Mouse (Mus musculus) ES-Bruce4 (cell line): ENCODE results near the gene Col4a2. TPM values are rescaled to one million over a fixed set of nuclear protein-coding genes. Genes with fewer than 3 reads are reported as not detected.

Experiments
- H3K27ac ChIP-seq: 2 replicates; pipeline ENCODE4 v1.5.1; 2012; ENCODE audit warnings: low read length, inconsistent platforms; ENCODE audit not compliant: insufficient read depth
- H3K27me3 ChIP-seq: 2 replicates; pipeline ENCODE4 v1.6.1; 2012; ENCODE audit warnings: mild to moderate bottlenecking, low read length, inconsistent platforms; ENCODE audit not compliant: control insufficient read depth, poor library complexity, insufficient read depth, severe bottlenecking
- H3K36me3 ChIP-seq: 2 replicates; pipeline ENCODE4 v1.6.1; 2012; ENCODE audit warnings: inconsistent platforms, mild to moderate bottlenecking, low read length, moderate library complexity; ENCODE audit not compliant: control insufficient read depth, poor library complexity, insufficient read depth, severe bottlenecking
- H3K4me1 ChIP-seq: one replicate; pipeline ENCODE4 v1.8.1; 2011; ENCODE audit warnings: low read length; ENCODE audit not compliant: control insufficient read depth, insufficient read depth
- H3K4me3 ChIP-seq: 2 replicates; pipeline ENCODE4 v1.5.1; 2011; ENCODE audit warnings: low read depth, mild to moderate bottlenecking, low read length
- H3K9ac ChIP-seq: 2 replicates; pipeline ENCODE4 v1.6.1; 2012; ENCODE audit warnings: low read depth, mild to moderate bottlenecking, inconsistent platforms; ENCODE audit not compliant: poor library complexity, severe bottlenecking
- H3K9me3 ChIP-seq: replicated peaks from 2 replicates; pipeline ENCODE4 v1.6.1; 2012; ENCODE audit warnings: mild to moderate bottlenecking, low read length, inconsistent platforms; ENCODE audit not compliant: control insufficient read depth, poor library complexity, insufficient read depth, severe bottlenecking
- CTCF ChIP-seq: IDR thresholded peaks from one replicate; pipeline ENCODE4 v1.8.1; 2011; ENCODE audit warnings: low read depth, low read length
- EP300 ChIP-seq: IDR thresholded peaks from 2 replicates; pipeline ENCODE4 v1.6.1; 2011; ENCODE audit warnings: low read depth, low read length; ENCODE audit not compliant: insufficient read depth
- POLR2A ChIP-seq: IDR thresholded peaks from one replicate; pipeline ENCODE4 v1.8.1; 2011; ENCODE audit warnings: low read length; ENCODE audit not compliant: insufficient read depth
- polyA plus RNA-seq: library from polyadenylated mRNA; stranded (reverse); fragments of >200 nt; gene quantifications from 2 replicates; pipeline ENCODE4 v1.2.4, GENCODE M21; 2011; ENCODE audit warnings: low read depth; ENCODE audit not compliant: missing spikeins, insufficient read depth, insufficient read length

Gene Col4a2
- polyA plus RNA-seq, 1 experiment: 30.3 TPM

DNA sequence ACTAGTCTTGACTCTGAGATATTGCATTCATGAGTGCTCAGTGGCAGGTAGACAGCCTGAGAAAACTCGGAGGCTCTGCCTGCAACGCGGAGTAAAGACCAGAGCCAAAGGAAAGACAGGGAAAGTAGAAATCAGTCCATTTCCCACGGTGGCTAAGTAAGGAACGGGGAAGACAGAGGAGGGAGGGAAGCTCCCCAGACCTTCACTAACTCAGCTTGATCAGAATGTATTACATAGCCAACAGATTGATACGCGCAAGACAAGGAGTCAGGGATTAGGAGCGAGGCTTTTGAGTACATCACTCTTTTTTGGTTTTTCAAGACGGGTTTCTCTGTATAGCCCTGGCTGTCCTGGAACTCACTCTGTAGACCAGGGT, 164.6 kb downstream of the Col4a2 start:
- TF ChIP-seq EP300 (no peak), POLR2A (no peak), CTCF (no peak)
- Histone ChIP-seq H3K4me3 (peak overlapping the region; percentile 18), H3K27ac (no peak overlapping the region)

DNA sequence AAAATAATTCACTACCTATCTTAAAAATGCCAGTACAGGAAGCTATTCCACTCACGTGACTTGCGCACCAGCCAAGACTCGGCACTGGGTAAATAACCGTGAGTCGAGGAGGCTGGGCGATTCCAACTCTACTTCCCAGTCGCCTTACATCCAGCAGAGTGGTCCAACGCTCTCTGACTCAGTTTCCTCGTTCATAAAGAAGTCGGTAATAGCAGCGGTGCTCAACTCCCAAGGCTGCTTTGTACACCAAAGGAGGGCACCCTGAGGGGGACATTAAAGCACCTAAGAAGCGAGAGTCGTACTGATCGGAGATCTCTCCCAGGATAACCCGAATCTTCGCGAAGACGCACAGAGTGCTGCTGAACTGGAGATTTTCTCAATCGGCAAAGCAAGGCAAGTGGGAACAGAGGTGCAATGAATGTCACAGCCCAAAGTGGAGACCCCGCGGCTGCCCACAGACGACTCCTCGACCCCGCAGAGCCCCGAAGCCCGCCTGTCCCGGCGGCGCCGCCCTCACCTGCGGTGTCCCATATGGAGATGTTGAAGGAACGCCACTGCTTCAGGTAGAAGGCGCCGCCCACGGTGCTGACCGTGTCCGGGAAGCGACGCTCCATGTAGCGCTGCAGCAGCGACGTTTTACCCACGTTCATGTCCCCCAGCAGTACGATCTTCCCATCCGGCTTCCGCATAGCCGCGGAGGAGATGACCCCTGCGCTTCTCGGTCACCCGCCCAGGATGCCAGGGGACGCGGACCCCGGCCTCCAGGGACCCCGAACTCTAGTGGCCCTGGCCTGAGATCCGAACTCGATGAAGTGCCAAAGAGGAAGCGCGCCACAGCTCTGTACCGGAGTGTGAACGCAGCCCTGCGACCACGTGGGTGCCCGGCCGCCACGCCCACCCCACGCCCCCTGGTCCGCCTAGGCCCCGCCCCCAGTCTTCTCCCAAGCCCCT, 165.5 kb downstream of the Col4a2 start, which contains the start of gene Rab20:
Gene Rab20, minus strand, starts transcription at position 900 of the 951 bp plus-strand sequence.
- Histone ChIP-seq H3K27me3 (peaks cover 7% of the 10 kb centered on the region), H3K9ac (peak within 1 kb of the TSS; percentile 23)

More for the DNA sequence above, 164.6 kb downstream of the Col4a2 start:
- H3K9ac ChIP-seq: no peak overlapping the region
- H3K9me3 ChIP-seq: no peaks in the 10 kb centered on the region
- peaks cover 7% of the 10 kb centered on the region for H3K27me3 ChIP-seq
- no peaks in the 10 kb centered on the region for H3K36me3 ChIP-seq
- H3K4me1 ChIP-seq: peaks cover 2% of the 10 kb centered on the region

GRCm38 (mm10) chr8:11478807-11479527, 166.4 kb downstream of the Col4a2 start:
- peak overlapping the region; percentile 44 for H3K4me3 ChIP-seq
- peak overlapping the region; percentile 23 for H3K9ac ChIP-seq
- no peaks in the 10 kb centered on the region for H3K9me3 ChIP-seq
- H3K27ac ChIP-seq: no peak overlapping the region
- H3K27me3 ChIP-seq: peaks cover 7% of the 10 kb centered on the region
- H3K4me1 ChIP-seq: peaks cover 2% of the 10 kb centered on the region
- no peaks in the 10 kb centered on the region for H3K36me3 ChIP-seq
- TF ChIP-seq CTCF (no peak), POLR2A (no peak)

More for the DNA sequence above, 165.5 kb downstream of the Col4a2 start, which contains the start of gene Rab20:
- no peaks in the 10 kb centered on the region for H3K9me3 ChIP-seq
- H3K27ac ChIP-seq: no peak within 1 kb of the TSS
- H3K4me3 ChIP-seq: peak within 1 kb of the TSS; percentile 62
- TF ChIP-seq CTCF (no peak), POLR2A (no peak), EP300 (no peak)
- peaks cover 2% of the 10 kb centered on the region for H3K4me1 ChIP-seq
- H3K36me3 ChIP-seq: no peaks in the 10 kb centered on the region

DNA sequence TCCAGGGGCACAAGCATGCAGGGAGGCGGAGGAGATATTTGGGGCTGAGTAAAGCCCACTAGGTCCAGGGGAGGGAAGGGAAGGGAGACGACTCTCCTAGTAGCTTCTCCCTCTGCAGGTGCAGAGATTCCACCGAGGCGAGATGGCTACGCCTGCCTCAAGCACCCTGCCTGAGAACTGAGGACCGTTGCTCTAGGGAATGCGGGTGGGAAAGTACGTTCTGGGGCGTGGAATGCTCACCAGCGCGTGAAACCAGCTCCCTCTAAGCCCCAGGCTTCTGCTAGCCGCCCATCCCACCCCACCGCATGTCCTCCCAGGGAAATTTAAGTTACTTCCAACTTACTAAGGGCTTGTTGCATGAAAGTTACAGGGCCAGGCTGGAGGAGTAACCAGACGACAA, 167.0 kb downstream of the Col4a2 start:
- no peak overlapping the region for H3K9ac ChIP-seq
- peaks cover 2% of the 10 kb centered on the region for H3K4me1 ChIP-seq
- no peak overlapping the region for H3K27ac ChIP-seq
- no peaks in the 10 kb centered on the region for H3K36me3 ChIP-seq
- TF ChIP-seq EP300 (no peak), POLR2A (no peak), CTCF (no peak)
- no peak overlapping the region for H3K4me3 ChIP-seq
- H3K9me3 ChIP-seq: no peaks in the 10 kb centered on the region
- peaks cover 7% of the 10 kb centered on the region for H3K27me3 ChIP-seq

GRCm38 (mm10) chr8:11481876-11482275, 169.3 kb downstream of the Col4a2 start:
- H3K9me3 ChIP-seq: no peaks in the 10 kb centered on the region
- H3K36me3 ChIP-seq: no peaks in the 10 kb centered on the region
- no peak overlapping the region for H3K9ac ChIP-seq
- H3K4me3 ChIP-seq: no peak overlapping the region
- H3K27ac ChIP-seq: no peak overlapping the region
- TF ChIP-seq EP300: no peak
- H3K4me1 ChIP-seq: no peaks in the 10 kb centered on the region
- H3K27me3 ChIP-seq: peaks cover 7% of the 10 kb centered on the region

DNA sequence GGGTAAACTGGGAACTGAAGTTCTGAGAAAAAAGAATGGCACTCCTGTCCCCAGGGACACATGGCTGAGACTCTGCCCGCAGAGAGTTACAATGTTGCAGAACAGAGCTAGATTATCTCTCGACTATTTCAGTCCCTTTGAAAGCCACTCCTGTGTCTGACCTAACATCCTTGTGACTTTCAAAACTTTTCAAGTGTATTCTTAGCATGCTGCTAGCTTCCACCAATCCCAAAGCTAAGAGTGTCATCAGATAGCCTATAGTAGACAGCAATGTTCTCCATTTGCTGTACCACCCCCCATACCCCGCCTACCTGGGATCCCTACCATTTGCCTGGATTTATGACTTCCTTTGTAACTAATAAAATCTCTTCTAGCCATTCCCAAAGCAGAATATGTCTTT, 169.9 kb downstream of the Col4a2 start:
- Histone ChIP-seq H3K9ac (no peak overlapping the region), H3K9me3 (no peaks in the 10 kb centered on the region), H3K27ac (no peak overlapping the region), H3K36me3 (no peaks in the 10 kb centered on the region), H3K4me1 (no peaks in the 10 kb centered on the region), H3K4me3 (no peak overlapping the region), H3K27me3 (peaks cover 5% of the 10 kb centered on the region)
- no peak for TF ChIP-seq EP300
- TF ChIP-seq CTCF: no peak
- TF ChIP-seq POLR2A: no peak
